Mouse (Mus musculus): ENCODE data around the gene Cntd1.

Gene Cntd1

DNA sequence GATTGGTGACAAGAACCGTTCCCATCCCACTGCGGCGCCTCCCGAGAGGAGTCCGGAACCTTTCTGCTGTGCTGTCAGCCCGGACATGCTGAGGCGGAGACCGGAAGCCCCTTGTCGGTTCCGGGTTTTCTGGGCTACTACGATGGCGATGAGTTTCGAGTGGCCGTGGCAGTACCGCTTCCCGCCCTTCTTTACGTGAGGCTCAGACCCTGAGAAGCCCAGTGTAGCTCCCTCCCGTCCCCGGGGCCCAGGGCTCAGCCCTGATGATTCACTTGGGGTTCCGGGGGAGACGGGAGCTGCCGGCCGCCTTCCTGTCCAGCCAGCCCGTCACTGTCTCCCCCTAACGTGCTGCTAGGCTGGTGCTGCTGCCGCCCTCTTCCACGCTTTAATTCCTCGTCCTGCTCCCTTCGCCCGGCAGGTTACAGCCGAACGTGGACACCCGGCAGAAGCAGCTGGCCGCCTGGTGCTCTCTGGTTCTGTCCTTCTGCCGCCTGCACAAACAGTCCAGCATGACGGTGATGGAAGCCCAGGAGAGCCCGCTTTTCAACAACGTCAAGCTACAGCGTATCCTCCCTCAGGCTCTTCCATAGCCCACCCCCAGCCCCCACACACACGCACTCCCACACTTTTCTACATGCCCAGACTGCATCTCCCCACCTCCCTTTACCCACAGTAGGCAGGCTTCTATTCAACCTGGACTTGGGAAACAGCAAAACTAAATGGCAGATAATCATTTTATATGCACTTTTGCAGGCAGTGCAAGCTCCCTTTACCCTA, 25.0 kb upstream of the Cntd1 start, which contains the start of gene Vps25:
Gene Vps25 (plus strand): TSS at position 95 of the 777 bp plus-strand sequence.
- in situ Hi-C loops (cut with MboI, MseI): no loop called here

DNA sequence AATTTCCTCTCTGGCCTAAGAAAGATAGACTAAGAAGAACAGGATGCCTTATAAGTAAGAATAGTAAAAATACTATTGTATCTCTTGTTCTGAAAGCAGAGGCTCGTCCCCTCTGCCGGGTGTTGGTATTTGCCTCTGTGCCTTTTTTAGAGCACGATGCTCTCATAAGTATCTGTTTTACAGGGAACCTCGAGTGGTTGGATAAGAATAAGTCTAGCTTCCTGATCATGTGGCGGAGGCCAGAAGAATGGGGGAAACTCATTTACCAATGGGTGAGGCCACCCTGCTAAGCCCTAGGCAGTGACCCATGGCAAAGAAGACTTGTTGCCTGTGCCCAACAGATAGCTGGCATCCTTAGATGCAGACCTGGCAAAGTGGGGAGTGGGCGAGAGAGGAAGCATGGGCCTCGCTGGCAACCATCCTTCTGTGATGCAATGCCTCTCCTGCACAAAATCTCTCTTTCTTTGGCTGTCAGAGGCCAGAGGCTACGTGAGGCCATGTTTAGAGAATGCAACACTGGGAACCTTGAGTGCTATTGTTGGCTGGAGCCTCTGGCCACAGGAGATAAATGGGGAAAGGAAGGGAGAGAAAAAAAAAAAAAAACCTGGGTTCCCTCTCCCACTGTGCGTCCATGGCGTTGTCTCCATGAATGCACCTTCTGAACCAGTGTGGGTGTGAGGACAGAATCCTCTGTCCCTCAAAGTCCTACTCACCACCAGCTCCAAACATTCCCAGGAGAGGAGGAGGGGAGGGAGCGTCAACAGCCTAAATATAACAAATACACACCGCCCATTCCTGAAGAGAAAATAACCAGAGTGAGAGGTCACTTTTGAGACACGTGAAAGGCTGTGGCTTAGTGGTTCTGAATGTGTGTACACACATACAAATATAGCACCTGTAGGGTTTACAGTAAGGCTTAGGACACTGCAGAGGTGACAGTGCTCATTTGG, 22.7 kb upstream of the Cntd1 start:
- in situ Hi-C loops (cut with MboI, MseI): no loop called here

DNA sequence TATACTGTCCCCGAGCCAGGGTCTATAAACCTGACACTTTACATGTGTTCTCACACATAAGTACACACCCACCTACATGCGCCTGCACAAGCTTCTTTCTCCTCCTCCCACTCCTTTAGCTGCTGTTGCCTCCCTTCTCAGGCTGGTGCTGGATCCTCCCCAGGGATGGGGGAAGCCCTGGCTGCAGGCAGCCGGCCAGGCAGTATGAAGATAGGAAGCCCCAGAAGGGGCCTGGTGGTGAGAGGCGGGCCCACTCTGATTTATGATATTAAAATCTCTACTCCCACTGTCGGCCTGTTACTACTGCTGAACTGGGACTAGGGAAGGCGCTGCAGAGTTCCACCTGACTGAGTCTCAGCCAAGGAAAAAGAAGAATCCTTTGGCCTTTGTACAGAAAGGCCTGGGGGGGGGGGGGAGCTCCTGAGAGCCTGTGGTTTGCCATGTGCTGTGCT, 19.5 kb upstream of the Cntd1 start:
- in situ Hi-C loops (cut with MboI, MseI): no loop called here

DNA sequence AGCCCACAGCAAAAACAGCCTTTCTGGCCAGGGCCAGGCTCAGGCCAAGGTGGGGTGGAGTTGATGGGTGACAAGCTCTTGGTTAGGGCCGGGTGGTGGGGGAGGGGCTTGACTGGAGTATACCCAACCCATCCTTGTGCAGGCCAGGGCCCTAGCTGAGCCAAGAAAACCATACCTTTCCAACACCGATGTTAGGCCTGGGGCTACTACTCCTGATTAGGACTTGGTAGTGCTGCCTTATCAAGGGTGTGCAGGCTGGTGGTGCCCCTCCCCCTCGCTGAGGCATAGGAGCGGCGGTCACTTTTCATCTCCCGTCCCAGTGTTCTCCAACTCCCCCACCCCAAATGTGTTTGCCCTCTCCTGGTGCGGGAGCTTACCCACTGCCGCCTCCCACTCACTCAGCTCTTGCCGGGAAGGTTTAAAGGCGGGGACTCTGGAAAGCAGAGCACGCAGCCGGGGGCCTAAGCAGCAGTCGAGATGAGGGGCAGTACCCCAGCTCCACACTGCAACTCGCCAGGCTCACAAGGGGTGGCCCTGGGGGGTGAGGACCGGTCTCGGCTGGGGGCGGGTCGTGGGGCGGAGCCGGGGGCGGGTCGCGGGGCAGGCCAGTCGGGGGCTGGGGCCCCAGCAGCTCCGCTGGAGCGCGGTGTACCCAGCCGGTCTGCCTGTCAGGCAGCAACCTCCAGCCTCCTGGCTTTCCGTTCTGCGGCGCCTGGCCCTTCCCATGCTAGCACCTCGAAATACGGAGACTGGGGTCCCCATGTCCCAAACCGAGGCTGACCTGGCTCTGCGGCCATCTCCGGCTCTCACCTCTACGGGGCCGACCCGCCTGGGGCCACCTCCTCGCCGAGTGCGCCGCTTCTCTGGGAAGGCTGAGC, 18.6 kb upstream of the Cntd1 start, which contains the start of gene Wnk4:
Gene Wnk4 (plus strand): TSS at position 620 of the 878 bp plus-strand sequence.
- in situ Hi-C loops (cut with MboI, MseI): no loop called here

DNA sequence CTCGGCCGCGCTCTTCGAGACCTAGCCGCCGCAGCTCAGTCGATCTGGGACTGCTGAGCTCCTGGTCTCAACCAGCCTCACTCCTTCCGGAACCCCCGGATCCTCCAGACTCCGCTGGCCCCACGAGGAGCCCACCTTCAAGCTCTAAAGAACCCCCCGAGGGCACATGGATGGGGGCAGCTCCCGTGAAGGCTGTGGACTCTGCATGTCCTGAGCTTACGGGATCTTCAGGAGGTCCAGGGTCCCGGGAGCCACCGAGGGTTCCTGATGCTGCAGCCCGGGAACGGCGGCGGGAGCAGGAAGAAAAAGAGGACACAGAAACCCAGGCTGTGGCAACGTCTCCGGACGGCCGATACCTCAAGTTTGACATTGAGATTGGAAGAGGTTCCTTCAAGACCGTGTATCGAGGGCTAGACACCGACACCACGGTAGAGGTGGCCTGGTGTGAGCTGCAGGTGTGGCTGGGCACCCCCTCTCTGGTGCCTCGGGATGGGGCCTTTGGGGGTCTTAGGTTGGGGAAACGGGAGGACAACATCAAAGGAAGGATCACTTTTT, 17.9 kb upstream of the Cntd1 start:
- in situ Hi-C loops (cut with MboI, MseI): no loop called here

DNA sequence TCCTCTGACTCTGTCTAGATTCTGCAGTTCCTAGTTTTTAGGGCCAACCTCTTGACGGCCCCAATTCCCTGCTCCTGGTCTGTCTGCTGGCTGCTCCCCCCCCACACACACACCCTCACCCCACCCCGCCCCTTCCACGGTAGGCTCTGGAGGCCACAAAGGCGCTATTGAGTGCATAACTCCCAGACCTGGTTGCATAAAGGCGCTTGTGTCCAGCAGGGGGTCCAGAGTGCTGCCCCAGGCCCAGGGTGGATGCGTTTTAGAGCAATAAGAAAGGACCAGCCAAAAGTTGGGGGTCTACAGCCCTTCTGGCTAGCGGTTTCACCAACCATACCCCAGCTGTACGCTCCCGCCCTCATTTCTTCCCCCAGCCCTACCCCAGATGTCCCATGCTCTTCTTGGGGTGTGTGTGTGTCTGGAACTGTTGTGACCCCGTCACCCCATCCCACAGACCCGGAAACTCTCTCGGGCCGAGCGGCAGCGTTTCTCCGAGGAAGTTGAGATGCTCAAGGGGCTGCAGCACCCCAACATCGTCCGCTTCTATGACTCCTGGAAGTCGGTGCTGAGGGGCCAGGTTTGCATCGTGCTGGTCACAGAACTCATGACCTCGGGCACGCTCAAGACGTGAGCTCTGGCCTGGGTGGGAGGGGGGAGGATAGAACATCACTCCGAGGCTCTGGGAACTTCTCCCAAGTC, 16.4 kb upstream of the Cntd1 start:
- in situ Hi-C loops (cut with MboI, MseI): no loop called here

DNA sequence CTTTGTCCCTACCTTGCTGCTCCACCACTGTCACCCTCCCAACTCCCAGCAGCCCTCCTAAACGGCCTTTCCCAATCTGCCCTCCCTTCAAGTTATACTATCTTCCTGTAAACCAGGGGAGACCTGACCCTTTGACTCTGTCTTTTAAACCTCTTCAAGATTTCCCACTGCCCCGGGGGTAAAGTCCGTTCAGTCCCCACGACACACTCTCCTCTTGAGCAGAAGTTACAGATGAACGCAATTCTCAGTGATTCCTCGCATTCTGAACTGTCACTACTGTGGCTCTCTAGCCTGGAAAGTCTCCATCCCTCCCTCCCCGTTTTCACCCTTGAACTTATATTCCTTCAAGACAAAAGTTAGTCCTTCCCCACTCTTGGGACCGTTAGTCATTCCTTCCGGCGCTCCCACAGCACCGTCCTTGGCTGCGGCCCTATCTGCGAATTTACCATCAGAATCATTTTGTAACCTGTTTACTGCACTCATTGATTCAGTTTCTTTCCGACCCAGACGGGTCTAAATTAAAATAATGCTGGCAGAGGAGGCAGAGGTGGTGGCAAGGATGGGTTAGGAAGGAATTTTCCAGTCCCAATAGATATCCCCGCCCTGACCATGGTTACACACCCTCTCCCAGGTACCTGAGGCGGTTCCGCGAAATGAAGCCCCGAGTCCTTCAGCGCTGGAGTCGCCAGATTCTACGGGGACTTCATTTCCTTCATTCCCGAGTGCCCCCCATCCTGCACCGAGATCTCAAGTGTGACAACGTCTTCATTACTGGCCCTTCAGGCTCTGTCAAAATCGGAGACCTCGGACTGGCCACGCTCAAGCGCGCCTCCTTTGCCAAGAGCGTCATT, 15.4 kb upstream of the Cntd1 start:
- in situ Hi-C loops (cut with MboI, MseI): no loop called here

DNA sequence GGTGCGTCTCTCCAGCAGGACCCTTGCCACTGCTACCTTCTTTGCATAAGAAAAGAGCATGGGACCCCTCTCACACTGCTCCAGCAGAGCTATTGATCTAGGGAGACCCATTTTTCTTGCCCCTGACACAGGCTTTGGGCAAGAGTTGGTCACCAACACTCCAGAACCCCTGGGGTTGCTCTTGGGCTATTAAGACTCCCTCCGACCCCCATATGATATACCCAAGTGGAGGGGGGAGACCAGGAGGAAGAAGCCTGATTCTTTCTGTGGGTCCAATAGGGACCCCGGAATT, 14.9 kb upstream of the Cntd1 start:
- in situ Hi-C loops (cut with MboI, MseI): no loop called here

DNA sequence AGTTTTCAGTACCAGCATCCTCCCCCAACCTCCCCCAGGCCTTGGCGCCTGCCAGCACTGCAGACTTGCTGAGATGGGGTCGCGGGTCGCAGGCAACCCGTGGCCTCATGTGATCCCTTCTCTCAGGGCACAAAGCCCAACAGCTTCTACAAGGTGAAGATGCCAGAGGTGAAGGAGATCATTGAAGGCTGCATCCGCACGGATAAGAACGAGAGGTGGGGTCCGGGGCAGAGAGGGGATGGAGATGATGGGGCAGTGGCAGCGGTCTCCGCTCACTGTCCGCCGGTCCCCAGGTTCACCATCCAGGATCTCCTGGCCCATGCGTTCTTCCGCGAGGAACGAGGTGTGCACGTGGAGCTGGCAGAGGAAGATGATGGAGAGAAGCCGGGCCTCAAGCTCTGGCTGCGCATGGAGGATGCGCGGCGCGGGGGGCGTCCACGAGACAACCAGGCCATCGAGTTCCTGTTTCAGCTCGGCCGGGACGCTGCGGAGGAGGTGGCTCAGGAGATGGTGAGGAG, 13.8 kb upstream of the Cntd1 start:
- in situ Hi-C loops (cut with MboI, MseI): no loop called here

DNA sequence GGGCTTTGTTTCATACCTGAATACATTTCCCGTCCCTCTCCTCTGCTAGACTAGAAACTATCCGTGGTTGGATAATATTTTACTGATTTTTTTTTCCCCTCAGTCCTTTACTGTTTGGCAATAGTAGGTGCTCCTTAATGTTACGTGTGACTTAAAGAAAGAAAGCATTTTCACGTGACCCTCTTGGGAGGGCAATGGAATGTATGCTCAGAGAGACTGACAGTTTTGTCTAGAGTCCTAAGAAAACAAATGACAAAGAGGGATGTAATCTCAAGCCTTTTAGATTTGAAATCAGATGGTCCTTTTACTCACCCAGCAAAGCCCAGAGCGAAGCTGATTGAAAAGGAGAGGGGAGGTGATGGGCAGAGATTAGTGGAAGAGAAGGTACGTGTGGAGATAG, 12.9 kb upstream of the Cntd1 start:
- in situ Hi-C loops (cut with MboI, MseI): no loop called here

DNA sequence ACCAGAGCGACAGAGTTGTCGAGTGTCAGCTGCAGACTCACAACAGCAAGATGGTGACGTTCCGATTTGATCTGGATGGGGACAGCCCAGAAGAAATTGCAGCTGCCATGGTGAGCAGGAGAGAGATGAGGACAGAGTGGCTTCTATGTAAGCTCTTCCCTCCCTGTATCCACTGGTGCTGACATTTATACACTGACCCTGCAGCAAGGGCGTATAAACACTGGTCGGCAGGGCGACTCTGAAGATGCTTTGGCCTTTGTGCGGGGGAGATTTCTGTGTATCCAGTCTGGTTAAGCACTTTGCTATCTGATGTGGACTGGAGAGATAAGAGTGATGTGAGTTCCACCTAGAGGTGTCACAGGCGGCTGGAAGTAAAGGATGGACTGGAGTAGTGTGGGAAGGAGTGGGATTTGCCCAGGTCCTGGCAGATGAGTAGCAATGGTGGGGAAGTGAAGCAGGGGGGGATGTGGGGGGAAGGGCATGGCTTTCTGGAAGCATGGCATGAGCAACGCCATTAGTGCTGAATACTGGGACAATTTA, 9.2 kb upstream of the Cntd1 start:
- in situ Hi-C loops (cut with MboI, MseI): no loop called here

DNA sequence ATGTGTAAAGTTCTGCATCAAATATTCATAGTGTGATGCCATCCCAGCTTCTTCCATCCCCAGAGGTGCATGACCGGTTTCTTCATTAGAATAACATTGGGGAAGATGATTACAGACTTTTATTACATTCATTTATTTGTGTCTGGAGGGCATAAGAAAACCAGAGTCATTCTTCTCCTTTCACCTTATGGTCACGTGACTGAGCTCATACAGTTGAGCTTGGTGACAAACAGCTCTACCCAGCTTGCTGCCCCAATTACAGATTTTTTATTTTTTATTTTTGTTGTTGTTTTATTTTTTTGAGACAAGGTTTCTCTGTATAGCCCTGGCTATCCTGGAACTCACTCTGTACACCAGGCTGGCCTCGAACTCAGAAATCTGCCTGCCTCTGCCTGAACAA, 6.4 kb upstream of the Cntd1 start:
- in situ Hi-C loops (cut with MboI, MseI): no loop called here

DNA sequence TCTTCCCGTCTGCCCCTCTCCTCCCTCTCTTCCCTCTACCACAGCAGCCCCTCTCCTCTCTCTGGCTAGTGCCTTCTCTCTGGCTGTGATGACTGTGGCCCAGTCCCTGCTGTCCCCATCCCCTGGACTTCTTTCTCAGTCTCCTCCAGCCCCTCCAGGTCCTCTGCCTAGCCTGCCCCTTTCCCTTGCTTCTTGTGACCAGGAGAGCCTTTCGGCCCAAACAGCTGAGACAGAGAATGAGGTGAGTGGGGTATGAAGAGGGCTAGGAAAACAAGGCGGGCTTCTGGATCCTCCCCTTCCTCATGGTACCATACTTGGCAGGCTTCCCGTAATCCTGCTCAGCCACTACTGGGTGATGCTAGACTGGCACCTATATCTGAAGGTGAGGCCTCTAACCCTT, 3.5 kb upstream of the Cntd1 start:
- in situ Hi-C loops (cut with MboI, MseI): no loop called here

DNA sequence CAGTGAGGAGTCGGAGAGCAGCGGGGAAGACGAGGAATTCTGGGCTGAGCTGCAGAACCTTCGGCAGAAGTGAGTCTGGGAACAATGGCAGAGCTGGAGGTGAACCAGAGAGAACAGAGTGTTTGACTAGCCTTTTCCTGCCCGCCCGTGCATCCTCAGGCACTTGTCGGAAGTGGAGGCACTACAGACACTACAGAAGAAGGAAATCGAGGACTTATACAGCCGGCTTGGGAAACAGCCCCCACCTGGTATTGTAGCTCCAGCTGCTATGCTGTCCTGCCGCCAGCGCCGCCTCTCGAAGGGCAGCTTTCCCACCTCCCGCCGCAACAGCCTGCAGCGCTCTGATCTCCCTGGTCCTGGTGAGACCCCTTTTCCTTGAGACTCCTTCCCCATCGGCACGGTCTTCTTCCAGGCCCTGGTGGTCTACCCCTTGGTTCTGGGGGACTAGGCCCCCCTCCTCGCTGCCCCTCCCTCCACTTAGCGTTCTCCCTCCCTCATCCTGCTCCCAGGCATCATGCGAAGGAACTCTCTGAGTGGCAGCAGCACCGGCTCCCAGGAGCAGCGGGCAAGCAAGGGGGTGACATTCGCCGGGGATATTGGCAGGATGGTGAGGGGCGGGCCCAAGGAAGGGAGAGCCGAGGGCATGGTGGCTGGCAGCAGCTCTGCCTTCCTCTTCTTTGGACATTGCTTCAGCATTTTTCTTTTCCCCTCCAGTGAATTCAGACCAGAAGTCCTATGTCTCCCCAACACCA, 2.3 kb upstream of the Cntd1 start:
- in situ Hi-C loops (cut with MboI, MseI): no loop called here

DNA sequence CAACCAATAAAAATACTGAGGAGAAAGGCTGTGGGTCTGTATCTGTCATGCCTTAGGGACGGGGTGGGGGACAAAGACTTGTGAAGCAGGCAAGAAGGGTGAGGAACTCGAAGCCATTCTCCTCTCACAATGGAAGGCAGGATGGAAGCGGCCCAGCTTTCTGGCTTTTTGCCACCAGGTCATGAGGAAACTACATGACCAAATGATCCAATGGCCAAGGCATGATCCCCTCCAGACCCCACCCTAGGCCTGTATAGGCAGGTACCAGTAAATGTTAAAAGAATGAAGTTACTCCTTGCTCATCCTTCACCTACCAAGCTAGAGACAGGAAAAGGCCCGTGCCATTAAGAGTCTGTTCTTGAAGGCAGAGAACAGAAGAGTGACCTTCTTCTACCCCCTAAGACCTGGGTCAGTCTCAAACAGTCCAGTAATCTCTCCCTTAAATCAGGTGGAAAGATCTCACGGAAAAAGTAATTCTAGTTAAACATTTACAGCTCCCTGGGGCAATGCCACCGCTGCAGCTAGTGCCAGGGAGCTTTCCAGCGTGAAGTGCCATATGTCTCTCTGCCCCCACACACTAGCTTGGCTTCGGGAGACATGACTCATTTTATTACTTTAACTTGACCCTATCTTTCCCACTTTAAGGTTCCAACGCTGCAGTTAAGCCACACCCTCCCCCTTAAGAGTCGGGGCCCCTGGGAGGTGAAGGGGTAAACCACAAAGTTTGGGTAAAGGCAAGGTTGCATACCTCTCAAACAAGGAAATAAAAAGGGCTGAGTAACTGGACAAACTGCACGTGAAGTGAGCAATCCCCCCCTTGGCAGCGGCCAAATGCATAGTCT, 1.2 kb upstream of the Cntd1 start:
- in situ Hi-C loops (cut with MboI, MseI): no loop called here

DNA sequence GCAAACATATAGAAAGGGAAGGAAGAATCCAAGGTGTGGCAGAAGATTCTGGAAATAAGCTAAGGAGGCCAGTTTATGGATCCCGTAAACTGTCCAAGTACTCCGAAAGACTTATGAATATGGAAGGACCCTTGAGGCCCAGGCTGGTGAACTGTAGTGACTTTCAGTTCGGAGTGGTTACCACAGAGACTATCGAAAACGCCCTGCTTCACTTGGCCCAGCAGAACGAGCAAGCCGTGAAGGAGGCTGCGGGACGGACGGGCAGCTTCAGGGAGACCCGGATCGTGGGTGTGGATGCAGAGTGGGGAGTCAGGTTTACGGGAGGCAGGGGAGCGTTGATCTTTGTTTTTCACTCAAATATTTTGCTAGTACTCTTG, 369 bp downstream of the Cntd1 start:
- in situ Hi-C loops (cut with MboI, MseI): no loop called here

DNA sequence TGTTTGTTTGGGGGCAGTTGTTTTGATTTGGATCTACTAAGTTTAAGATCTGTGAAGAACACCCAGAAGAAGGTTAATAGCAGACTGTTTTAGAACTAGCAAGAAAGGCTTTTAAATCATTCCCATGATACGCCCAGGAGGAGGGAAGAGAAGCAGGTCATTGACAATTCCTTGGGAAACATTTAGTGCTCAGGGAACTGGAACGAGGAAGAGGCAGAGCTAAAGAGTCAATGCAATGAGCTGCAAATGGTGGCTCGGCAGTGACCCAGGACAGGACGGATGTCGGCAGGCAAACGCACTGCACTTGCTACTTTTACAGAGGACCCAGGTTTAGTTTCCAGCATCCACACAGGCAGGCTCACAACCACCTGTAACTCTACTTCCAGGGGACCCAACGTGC, 2.0 kb downstream of the Cntd1 start:
- in situ Hi-C loops (cut with MboI, MseI): no loop called here

DNA sequence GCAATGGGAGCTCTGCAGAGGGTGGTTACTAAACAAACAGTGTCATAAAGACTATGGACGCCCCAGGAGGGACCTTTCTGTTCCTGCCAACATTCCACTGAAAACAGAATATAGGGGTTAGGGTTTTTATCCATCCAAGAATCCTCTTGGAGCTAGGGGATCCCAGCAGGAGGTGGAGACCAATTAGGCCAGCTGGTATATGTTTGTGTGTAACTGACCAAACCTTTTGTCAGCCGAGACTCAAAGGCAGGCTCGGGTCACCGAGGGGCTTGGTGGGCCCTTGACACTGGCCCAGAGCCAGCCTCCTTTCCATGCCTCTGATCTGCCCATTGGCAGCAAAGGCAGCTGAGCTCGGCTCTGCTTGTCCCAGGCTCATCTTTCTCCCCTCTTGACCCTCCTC, 4.1 kb downstream of the Cntd1 start:
- in situ Hi-C loops (cut with MboI, MseI): no loop called here
